Mouse (Mus musculus) forebrain, embryonic 12.5 days (tissue): ENCODE data around the gene Tbcel. TPM values are rescaled to one million over a fixed set of nuclear protein-coding genes. Genes with fewer than 3 reads are reported as not detected.

Source experiments
- ATAC-seq: fragments of 200-750 bp; cut with Nextera tagmentation; 2 replicates; pipeline ENCODE4 v1.8.0; 2017; ENCODE audit warnings: moderate TSS enrichment; ENCODE audit not compliant: low FRiP score
- H3K27ac ChIP-seq: fragments of 300-500 bp; sonication (generic); 2 replicates; pipeline ENCODE4 v1.5.1; 2016; ENCODE audit warnings: mild to moderate bottlenecking
- H3K27me3 ChIP-seq: fragments of 300-500 bp; sonication (generic); 2 replicates; pipeline ENCODE4 v1.6.1; 2016; ENCODE audit warnings: mild to moderate bottlenecking
- H3K36me3 ChIP-seq: fragments of 300-500 bp; sonication (generic); replicated peaks from 2 replicates; pipeline ENCODE4 v1.6.1; 2016; ENCODE audit warnings: mild to moderate bottlenecking
- H3K4me1 ChIP-seq: fragments of 300-500 bp; sonication (generic); 2 replicates; pipeline ENCODE4 v1.6.1; 2016
- H3K4me2 ChIP-seq: fragments of 300-500 bp; sonication (generic); 2 replicates; pipeline ENCODE4 v1.6.1; 2016; ENCODE audit warnings: mild to moderate bottlenecking, moderate library complexity
- H3K4me3 ChIP-seq: fragments of 300-500 bp; sonication (generic); replicated peaks from 2 replicates; pipeline ENCODE4 v1.5.1; 2016; ENCODE audit warnings: mild to moderate bottlenecking
- H3K9ac ChIP-seq: fragments of 300-500 bp; sonication (generic); 2 replicates; pipeline ENCODE4 v1.6.1; 2016; ENCODE audit warnings: mild to moderate bottlenecking
- H3K9me3 ChIP-seq: fragments of 300-500 bp; sonication (generic); 2 replicates; pipeline ENCODE4 v1.6.1; 2016
- whole genome bisulfite sequencing: fragments of 180-500 bp; shearing (Covaris S2); methylation state at CpG from one replicate; pipeline ENCODE4 v1.1.7; 2016; 5-methylcytosine and 5-hydroxymethylcytosine counted together
- polyA plus RNA-seq: library from polyadenylated mRNA; unstranded; fragments of >200 nt; fragmentation: Nextera tagmentation; extraction: Ambion mirVana; gene quantifications from 2 replicates; pipeline ENCODE4 v1.2.1, GENCODE M21; 2016

The Tbcel gene
- polyA plus RNA-seq, 1 experiment from 2014 or later = 6.1 TPM

- H3K27ac ChIP-seq = no peak within 1 kb of the TSS
- 53% methylated on average over 6 of the region's 6 CpGs for WGBS
Measured at GRCm38 (mm10) chr9:42399829-42400228, 107.8 kb downstream of the Tbcel start, which contains the start of gene Tecta. Tecta (minus strand) TSS chr9:42399929.

DNA sequence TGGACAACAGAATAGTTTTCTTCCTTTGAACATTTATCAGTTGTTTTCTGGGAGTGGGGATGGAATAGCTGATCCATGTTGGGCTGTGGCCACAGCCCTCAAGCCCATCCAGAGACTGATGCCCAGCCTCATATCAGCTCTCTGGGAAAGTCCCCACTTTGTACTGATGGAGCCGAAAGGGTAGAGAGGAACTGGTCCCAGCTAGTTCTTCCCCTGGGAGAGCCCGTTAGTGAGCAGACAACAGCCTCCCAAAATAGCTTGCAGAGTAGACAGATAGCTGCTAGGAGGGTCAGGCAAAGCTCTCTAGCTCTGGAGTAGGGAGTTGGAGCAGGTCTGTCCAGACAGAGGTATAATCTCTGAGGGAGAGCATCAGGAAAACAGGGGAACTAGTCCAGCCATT, 111.5 kb downstream of the Tbcel start:
- no peaks in the 10 kb centered on the region for H3K9me3 ChIP-seq
- WGBS = 71% methylated on average over 2 of the region's 2 CpGs
- no peak overlapping the region for H3K27ac ChIP-seq
- H3K4me2 ChIP-seq = no peak overlapping the region
- no peak for ATAC-seq
- H3K27me3 ChIP-seq = 0 out of 2 replicates have a peak, but pooled peaks cover 4% of the 10 kb centered on the region
- no peak overlapping the region for H3K9ac ChIP-seq
- no peak overlapping the region for H3K4me3 ChIP-seq
- H3K36me3 ChIP-seq = no peaks in the 10 kb centered on the region
- H3K4me1 ChIP-seq = peaks cover 16% of the 10 kb centered on the region

More at GRCm38 (mm10) chr9:42399829-42400228, 107.8 kb downstream of the Tbcel start, which contains the start of gene Tecta:
- Histone ChIP-seq H3K27me3 (0 out of 2 replicates have a peak, but pooled peaks cover 4% of the 10 kb centered on the region), H3K9ac (no peak within 1 kb of the TSS), H3K9me3 (no peaks in the 10 kb centered on the region), H3K4me1 (peaks cover 21% of the 10 kb centered on the region), H3K4me3 (no peak within 1 kb of the TSS), H3K36me3 (no peaks in the 10 kb centered on the region), H3K4me2 (no peak within 1 kb of the TSS)
- ATAC-seq = no peak

DNA sequence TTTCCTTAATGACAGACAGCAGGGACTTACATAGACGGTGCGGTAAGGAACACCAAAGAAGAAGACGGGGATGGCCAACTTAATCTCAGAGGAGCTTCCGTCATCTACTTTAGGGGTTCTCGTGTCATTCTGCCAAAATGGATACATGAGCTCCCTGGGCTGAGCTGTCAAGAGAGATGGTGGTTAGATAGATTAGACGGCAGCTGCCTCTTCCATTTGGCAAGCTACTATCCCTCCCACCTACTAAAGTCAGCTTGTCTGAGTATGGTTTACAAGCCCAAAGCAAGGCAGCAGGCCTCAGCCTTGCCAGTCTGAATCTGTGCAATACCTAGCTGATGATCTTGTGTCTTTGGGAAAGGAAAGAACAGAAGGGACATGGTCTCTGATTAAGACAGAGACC, 112.7 kb downstream of the Tbcel start:
- Histone ChIP-seq H3K4me2 (no peak overlapping the region), H3K36me3 (no peaks in the 10 kb centered on the region), H3K9me3 (no peaks in the 10 kb centered on the region), H3K27ac (no peak overlapping the region), H3K9ac (no peak overlapping the region), H3K27me3 (0 out of 2 replicates have a peak, but pooled peaks cover 4% of the 10 kb centered on the region), H3K4me1 (peaks cover 13% of the 10 kb centered on the region), H3K4me3 (no peak overlapping the region)
- no peak for ATAC-seq
- 91% methylated on average over 6 of the region's 6 CpGs for WGBS

- H3K9me3 ChIP-seq = no peaks in the 10 kb centered on the region
- peaks cover 7% of the 10 kb centered on the region for H3K4me1 ChIP-seq
- 84% methylated on average over 8 of the region's 8 CpGs for WGBS
- H3K4me2 ChIP-seq = no peak overlapping the region
- H3K9ac ChIP-seq = no peak overlapping the region
- H3K36me3 ChIP-seq = no peaks in the 10 kb centered on the region
- no peak overlapping the region for H3K27ac ChIP-seq
- H3K4me3 ChIP-seq = no peak overlapping the region
- no peak for ATAC-seq
- H3K27me3 ChIP-seq = 0 out of 2 replicates have a peak, but pooled peaks cover 2% of the 10 kb centered on the region
Measured at GRCm38 (mm10) chr9:42394321-42394720, 113.3 kb downstream of the Tbcel start.

DNA sequence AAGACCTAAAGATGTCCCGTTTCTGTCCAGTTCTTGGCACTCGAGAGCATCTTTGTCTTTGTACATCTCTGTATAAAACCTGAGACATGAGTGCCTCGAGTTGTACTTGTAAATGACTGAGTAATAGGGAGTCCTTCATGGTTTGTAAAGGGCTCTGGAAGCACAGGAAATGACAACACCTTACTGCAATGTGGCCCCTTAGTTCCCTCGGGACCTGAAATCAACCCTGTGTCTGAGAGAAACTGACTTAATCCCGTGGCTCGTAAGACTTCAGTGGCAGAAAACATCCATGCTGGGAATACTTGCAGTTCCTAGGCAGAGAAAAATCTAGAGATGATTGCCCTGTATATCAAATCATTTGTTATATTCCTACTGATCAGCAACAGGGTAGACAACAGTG, 114.7 kb downstream of the Tbcel start:
- no peaks in the 10 kb centered on the region for H3K9me3 ChIP-seq
- H3K9ac ChIP-seq = no peak overlapping the region
- H3K4me1 ChIP-seq = 0 out of 2 replicates have a peak, but pooled peaks cover 3% of the 10 kb centered on the region
- 72% methylated on average over 6 of the region's 6 CpGs for WGBS
- H3K36me3 ChIP-seq = no peaks in the 10 kb centered on the region
- no peaks in the 10 kb centered on the region for H3K27me3 ChIP-seq
- no peak for ATAC-seq
- H3K4me3 ChIP-seq = no peak overlapping the region
- no peak overlapping the region for H3K27ac ChIP-seq
- no peak overlapping the region for H3K4me2 ChIP-seq

GRCm38 (mm10) chr9:42388490-42388889, 119.1 kb downstream of the Tbcel start:
- Histone ChIP-seq H3K9me3 (no peaks in the 10 kb centered on the region), H3K27me3 (no peaks in the 10 kb centered on the region), H3K9ac (no peak overlapping the region), H3K4me1 (0 out of 2 replicates have a peak, but pooled peaks cover 3% of the 10 kb centered on the region), H3K4me2 (no peak overlapping the region), H3K4me3 (no peak overlapping the region), H3K36me3 (no peaks in the 10 kb centered on the region), H3K27ac (no peak overlapping the region)
- no peak for ATAC-seq
- 49% methylated on average over 4 of the region's 4 CpGs for WGBS

- Histone ChIP-seq H3K4me3 (no peak overlapping the region), H3K27me3 (no peaks in the 10 kb centered on the region), H3K4me2 (no peak overlapping the region), H3K9me3 (no peaks in the 10 kb centered on the region), H3K4me1 (peaks cover 14% of the 10 kb centered on the region), H3K9ac (no peak overlapping the region), H3K27ac (no peak overlapping the region), H3K36me3 (no peaks in the 10 kb centered on the region)
- ATAC-seq = no peak
- WGBS = 78% methylated on average over 8 of the region's 8 CpGs
Measured at GRCm38 (mm10) chr9:42387038-42387437, 120.6 kb downstream of the Tbcel start.

DNA sequence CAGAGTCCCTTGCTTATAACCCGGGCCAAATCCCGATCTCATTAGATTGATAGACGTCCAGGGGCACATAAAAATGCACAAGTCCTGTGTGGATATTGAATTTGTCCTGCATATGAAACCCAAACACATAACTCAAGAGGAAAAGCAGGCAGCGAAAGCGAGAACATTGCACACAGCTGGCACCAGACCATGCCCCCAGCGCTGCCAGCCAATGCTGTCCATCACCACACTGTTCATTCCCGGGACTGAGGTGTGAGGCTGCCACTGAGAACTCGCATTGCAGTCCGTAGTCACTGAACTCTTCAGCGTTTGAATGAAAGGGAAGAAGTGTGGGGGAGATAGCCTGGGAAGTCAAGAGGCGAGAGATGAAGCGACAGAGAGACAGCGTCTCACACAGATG, 122.0 kb downstream of the Tbcel start:
- Histone ChIP-seq H3K27ac (no peak overlapping the region), H3K4me3 (no peak overlapping the region), H3K4me2 (no peak overlapping the region), H3K36me3 (no peaks in the 10 kb centered on the region), H3K27me3 (no peaks in the 10 kb centered on the region), H3K9ac (no peak overlapping the region), H3K9me3 (no peaks in the 10 kb centered on the region), H3K4me1 (peaks cover 12% of the 10 kb centered on the region)
- 90% methylated on average over 13 of the region's 13 CpGs for WGBS
- ATAC-seq = no peak

GRCm38 (mm10) chr9:42382628-42383347, 124.8 kb downstream of the Tbcel start:
- no peak overlapping the region for H3K9ac ChIP-seq
- no peaks in the 10 kb centered on the region for H3K36me3 ChIP-seq
- H3K27ac ChIP-seq = no peak overlapping the region
- H3K4me1 ChIP-seq = peaks cover 12% of the 10 kb centered on the region
- peak; percentile 55; the same call in 1 of the 2 replicates for ATAC-seq
- no peak overlapping the region for H3K4me2 ChIP-seq
- no peak overlapping the region for H3K4me3 ChIP-seq
- H3K27me3 ChIP-seq = no peaks in the 10 kb centered on the region
- 51% methylated on average over 8 of the region's 8 CpGs for WGBS
- no peaks in the 10 kb centered on the region for H3K9me3 ChIP-seq

GRCm38 (mm10) chr9:42382063-42382462, 125.5 kb downstream of the Tbcel start:
- ATAC-seq = no peak
- no peak overlapping the region for H3K27ac ChIP-seq
- no peak overlapping the region for H3K4me3 ChIP-seq
- peaks cover 12% of the 10 kb centered on the region for H3K4me1 ChIP-seq
- no peaks in the 10 kb centered on the region for H3K27me3 ChIP-seq
- WGBS = 54% methylated on average over 5 of the region's 5 CpGs
- H3K36me3 ChIP-seq = no peaks in the 10 kb centered on the region
- H3K9me3 ChIP-seq = no peaks in the 10 kb centered on the region
- no peak overlapping the region for H3K4me2 ChIP-seq
- H3K9ac ChIP-seq = no peak overlapping the region

GRCm38 (mm10) chr9:42378071-42378470, 129.5 kb downstream of the Tbcel start:
- WGBS = 90% methylated on average over 4 of the region's 4 CpGs

DNA sequence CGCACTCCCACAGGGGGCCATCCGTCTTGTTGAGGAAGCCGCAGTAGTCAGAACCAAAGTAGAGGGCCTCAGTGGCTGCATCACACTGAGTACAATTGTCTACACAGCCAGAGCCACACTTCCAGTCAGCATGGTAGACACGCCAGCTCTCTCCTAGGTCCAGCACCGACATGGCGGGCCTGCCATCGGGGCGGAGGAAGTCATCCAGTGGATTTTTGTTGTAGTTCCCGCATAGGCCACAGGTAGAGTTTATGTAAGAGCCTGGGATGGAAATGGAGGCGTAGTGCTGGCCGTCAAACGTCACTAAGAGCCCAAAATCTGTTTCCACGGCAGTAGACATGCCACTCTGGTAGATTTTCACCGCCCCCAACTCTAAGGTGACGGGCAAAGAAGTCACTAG, 130.0 kb downstream of the Tbcel start:
- no peaks in the 10 kb centered on the region for H3K9me3 ChIP-seq
- no peak overlapping the region for H3K4me2 ChIP-seq
- no peak overlapping the region for H3K4me3 ChIP-seq
- 0 out of 2 replicates have a peak, but pooled peaks cover 7% of the 10 kb centered on the region for H3K27me3 ChIP-seq
- WGBS = 94% methylated on average over 15 of the region's 15 CpGs
- no peak overlapping the region for H3K9ac ChIP-seq
- H3K4me1 ChIP-seq = peaks cover 6% of the 10 kb centered on the region; the same call in 1 of the 2 replicates
- no peaks in the 10 kb centered on the region for H3K36me3 ChIP-seq
- no peak for ATAC-seq
- H3K27ac ChIP-seq = no peak overlapping the region

More at GRCm38 (mm10) chr9:42378071-42378470, 129.5 kb downstream of the Tbcel start:
- no peak for ATAC-seq
- Histone ChIP-seq H3K9me3 (no peaks in the 10 kb centered on the region), H3K9ac (no peak overlapping the region), H3K4me3 (no peak overlapping the region), H3K4me1 (peaks cover 10% of the 10 kb centered on the region), H3K4me2 (no peak overlapping the region), H3K27me3 (0 out of 2 replicates have a peak, but pooled peaks cover 3% of the 10 kb centered on the region), H3K27ac (no peak overlapping the region), H3K36me3 (no peaks in the 10 kb centered on the region)
